Mouse (Mus musculus): Measurements from ENCODE around the gene Tesk1. TPM values are rescaled to one million over a fixed set of nuclear protein-coding genes. Genes with fewer than 3 reads are reported as not detected.
"Not testable (repeated sequence)": the region's sequence is repeated elsewhere in the genome, so short reads cannot be mapped to it uniquely, and the experiment has no call there.

The Tesk1 gene
- total RNA-seq, 2 experiments from 2014 or later = 67.6 to 72.3 TPM

DNA sequence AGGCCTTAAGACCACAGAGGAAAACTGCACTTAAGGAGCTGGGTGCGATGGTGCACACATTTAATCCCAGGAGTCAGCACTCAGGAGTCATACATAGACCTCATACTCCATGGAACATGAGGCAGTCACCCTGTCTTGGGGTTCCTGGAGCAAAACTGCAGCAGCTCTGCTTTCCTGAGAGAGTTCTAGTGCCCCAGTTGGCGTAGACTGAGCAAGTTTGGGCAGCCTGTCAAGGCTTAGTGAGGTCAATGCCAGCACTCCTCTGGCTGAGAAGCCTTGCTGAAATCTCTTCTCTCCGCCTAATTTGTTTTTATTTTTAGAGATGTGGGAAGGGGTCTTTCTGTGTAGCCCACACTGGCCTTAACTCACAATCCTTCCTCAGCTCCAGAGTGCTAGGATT lies 6.8 kb downstream of the Tesk1 start:
- DNase-seq (ENCODE audit: low spot score in 2 of 2) = no peak

DNA sequence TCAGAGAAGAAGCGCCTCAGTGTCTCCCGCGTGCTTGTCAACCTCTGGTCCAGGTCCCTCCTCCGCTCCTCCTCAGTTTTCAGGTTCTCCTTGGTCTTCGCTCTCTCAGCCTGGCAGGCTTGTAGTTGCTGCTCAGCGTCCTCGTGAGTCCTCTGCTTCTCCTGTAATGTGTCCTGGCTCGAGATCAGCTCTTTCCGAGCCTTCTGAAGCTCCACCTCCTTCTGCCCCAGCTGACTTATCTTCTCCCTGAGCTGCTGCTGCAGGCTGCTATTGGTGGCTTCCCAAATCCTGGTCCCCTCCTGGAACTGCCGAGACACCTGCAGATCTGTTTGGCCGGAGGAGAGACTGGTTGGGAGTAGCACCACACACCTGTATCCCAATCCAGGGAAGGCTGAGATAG lies 10.6 kb downstream of the Tesk1 start:
- no peak for DNase-seq (ENCODE audit: low spot score in 2 of 2)

DNA sequence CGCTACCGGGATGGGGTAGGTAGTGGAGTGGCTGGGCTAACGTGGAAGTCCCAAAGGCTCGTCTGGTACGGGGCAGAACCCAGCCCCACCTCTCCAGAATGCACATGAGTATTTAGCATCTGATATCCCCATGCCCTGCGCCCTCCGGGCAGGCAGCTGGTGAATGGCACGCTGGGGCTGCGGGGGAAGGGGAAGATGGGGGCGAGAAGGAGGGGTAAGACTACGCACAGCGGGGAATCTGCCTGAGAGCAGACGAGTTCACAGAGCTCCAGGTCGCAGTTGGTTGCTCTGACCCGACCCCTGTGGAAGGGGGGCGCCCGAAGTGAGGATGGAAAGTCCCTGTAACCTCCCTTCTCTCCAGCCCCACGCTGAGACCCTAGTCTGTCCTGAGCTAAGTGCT lies 11.7 kb downstream of the Tesk1 start:
- DNase-seq (ENCODE audit: low spot score in 2 of 2) = no peak

DNA sequence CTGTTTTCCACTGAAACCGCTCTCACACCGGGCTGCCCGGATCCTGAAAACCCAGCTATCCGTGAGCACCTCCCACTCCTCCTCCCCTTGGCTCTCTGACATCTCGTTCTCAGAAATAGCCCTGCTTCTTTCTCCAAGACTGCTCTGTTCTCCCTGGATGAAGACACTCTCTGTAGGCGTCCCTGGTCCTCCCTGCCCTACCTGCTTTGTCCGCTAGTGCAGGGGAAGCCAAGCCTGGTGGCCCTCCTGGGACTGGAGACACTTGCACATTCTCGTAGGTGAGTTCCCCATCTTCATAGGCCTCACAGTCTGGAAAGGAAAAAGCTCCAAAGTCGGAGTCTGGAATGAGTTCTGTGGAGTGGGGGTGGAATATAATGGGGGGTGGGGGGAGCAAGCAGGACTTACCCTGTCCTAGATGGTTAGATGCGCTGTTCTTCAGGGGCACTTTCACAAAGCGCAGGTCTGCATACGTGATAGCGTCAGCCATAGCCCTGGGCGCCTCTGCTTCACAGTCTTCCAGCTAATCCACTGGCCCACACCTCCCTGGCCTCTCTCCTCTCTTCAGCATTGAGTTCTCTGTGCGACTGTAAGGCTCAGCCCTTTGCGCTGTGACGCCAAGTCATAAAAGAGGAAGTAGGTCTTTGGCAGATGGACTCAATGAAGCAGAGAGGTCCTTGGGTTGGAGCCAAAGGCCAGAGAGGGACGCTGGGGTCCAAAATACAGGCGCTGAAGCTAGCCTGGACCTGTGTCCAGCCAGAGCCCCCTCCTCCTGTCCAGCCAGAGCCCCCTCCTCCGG lies 12.5 kb downstream of the Tesk1 start, which contains the start of gene Cd72:
Gene Cd72, minus strand, starts transcription at position 588 of the 796 bp plus-strand sequence.
- DNase-seq (ENCODE audit: low spot score in 2 of 2) = no peak

DNA sequence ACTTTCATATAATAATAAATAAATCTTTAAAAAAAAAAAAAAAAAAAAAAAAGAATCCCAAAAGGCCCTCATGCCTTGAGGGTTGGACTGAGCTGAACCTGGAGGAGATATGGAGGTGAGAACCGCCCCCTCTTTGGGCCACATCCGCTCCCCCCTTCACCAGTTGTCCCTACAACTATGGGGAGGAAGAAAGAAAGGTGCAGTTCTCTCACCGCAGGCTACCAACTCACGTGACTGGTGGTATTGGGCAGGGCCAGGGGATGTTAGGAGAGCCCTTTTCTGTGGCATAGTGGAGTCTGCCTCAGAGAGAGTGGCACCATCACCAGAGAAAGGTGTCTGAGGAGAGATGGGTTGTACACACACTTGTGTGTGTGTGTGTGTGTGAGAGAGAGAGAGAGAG lies 14.7 kb downstream of the Tesk1 start:
- DNase-seq (ENCODE audit: low spot score in 2 of 2) = no peak

DNA sequence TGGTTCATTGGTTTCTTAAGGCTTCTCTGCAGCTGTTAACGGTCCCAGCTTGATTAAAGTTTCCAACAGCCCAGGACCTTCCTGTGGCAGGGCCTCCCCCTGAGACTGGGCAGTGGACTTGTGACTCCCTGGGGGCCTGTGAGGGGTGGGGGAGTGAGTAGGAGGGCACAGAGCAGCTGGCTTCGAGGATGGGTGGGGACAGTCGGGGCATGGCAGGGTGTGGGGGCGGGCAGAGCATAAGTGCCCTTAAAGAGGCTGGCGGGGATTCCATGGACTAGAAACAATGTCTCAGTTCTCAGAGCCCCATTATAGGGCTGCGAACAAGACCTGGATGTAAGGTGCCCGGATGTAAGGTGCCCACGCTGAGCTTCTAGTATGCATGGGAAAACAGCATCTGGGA lies 15.4 kb downstream of the Tesk1 start:
- no peak for DNase-seq (ENCODE audit: low spot score in 2 of 2)

DNA sequence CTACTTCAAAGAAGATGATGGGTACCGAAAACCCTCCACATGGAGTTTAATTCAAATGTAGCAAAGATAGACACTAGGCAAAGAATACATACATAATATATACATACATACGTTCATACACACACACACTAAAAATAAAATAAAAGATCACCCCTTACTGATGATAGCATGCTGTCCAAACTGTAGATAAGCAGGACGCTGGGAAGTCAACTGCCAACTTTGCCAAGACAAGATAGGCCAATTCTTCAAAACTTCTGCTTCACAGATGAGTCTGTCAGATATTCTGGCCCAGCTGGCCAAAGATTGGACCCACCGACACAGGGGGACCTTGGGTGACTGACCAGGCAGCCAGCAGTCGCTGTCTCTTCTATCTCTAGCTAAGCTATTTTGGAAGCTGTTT lies 21.4 kb downstream of the Tesk1 start:
- no peak for DNase-seq (ENCODE audit: low spot score in 2 of 2)

DNA sequence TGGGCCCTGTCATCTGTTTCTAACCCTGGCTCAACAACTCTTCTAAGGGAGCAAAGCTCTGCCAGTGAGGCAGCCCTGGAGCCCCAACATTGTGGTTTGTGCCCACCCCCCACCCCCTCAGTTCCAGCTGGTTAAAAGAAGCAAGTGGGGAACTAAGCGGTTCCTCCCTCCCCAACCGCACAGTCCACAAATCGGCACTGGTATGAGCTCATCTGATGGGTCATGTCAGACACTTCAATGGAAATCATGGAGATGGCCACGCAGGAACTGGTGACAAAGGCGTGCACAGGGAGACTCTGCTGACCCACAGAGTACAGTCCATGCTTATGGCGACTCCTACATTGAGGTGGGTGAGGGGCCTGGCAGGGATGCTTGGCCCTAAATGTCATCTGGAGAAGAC lies 24.2 kb downstream of the Tesk1 start:
- DNase-seq (ENCODE audit: low spot score in 2 of 2) = no peak

DNA sequence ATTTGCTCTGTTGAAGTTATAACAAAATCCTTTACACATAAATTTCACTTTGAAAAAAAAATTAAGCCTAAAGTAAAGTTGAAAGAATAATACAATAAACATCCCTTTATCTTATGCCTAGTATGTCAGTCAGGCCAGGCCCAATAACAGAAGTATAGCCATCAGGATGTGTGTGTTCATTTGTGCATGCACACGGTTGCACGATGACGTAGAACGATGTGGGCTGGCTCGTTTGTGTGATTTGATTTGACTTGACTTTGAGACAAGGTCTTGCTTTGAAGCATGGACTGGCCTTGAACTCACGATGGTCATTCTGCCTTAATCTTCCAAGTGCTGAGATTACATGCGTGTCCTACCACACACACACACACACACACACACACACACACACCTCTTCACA lies 25.1 kb downstream of the Tesk1 start:
- DNase-seq (ENCODE audit: low spot score in 2 of 2) = no peak

DNA sequence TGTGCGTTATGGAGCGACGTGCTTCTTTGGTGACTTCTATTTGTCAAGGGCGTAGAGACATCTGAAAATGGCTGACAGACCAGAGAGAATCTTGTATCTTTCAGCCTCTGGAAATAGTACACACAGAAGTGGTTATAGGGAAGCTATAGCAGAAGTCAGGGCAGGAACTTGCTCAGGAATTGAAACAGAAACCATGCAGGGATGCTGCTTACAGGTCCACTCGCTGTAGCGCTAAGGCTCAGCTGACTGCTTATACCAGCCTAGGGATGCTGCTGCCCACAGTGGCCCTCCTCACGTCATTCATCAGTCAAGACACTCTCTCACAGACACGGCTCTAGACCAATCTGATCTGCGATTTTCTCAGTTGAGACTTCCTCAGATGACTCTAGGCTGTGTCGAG lies 28.6 kb downstream of the Tesk1 start:
- DNase-seq (ENCODE audit: low spot score in 2 of 2) = no peak

DNA sequence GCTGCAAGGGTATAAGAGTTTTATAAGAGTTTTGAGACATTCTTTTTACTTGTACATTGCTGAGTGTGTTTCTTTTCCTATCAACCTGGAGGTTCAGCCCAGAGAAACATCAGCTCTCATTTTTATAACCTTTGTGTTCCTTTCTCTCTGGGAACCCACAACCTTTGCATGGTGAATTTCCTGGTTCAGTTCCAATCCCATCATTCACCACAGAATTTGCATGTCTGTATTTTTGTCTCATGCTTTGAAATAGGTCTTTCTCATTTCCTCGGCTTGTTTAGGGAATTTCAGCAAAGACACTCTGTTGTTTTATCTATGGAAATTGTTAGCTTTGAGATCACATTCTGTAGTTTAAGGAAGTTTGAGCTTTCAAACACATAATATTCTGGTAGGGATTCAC lies 31.9 kb downstream of the Tesk1 start:
- no peak for DNase-seq (ENCODE audit: low spot score in 2 of 2)

DNA sequence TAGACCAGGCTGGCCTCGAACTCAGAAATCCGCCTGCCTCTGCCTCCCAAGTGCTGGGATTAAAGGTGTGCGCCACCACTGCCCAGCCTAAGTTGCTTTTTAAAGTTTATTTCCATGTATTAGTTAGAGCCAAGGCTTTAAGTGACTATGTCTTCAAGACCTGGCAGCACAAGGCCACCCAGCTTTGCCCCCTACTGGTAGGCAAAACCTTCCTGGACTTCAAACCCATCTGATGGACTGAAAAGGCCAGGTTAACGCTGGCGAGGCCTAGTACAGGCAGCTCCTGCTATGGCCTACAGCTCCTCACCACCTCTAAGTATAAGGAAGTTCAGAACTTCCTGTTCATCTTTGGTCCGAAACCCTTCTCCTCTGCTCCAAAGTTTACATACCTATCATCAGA lies 34.9 kb downstream of the Tesk1 start:
- DNase-seq (ENCODE audit: low spot score in 2 of 2) = no peak

DNA sequence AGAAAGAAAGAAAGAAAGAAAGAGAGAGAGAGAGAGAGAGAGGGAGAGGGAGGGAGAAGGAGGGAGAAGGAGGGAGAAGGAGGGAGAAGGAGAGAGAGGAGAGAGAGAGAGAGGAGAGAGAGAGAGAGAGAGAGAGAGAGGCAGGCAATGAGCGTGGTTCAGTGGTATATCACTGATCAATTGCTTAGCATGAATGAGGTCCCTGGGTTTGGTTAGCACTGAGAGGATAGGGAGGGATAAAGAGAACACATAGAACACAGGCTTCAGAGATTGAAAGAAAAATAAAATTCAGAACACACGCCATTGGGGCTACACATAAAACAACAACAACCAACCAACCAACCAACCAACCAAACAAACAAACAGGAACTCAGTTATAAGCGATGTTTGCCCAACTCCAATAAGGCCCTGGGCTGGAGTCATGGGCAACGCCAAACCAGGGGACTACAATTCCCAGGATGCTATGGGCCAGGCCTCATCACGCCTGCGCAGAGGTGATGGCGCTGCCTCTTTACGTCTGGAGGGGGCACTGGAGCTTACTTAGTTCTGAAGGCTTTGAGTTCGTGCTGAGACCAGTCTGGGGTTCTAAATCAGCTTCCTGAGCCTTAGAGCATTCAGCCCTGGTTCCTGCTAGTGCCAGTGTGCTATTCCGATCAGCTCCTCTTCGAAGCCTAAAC lies 36.3 kb downstream of the Tesk1 start:
- DNase-seq (ENCODE audit: low spot score in 2 of 2) = peak; percentile 79 to 81

DNA sequence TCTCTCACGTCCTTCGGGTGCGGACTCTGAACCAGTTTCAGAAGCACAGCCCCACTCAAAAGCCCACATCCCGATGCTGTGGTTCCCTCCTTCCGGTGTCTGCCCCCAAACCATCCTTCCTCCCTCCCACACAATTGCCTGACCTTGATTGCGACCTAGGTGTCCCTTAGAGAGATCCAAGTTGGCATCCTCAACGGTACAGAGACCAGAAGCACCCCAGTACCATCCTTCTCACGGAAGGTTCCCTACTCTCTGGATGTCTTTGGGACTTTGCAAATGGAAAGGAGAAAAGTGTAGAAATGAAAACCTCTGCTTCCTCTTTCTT lies 36.8 kb downstream of the Tesk1 start:
- no peak for DNase-seq (ENCODE audit: low spot score in 2 of 2)

DNA sequence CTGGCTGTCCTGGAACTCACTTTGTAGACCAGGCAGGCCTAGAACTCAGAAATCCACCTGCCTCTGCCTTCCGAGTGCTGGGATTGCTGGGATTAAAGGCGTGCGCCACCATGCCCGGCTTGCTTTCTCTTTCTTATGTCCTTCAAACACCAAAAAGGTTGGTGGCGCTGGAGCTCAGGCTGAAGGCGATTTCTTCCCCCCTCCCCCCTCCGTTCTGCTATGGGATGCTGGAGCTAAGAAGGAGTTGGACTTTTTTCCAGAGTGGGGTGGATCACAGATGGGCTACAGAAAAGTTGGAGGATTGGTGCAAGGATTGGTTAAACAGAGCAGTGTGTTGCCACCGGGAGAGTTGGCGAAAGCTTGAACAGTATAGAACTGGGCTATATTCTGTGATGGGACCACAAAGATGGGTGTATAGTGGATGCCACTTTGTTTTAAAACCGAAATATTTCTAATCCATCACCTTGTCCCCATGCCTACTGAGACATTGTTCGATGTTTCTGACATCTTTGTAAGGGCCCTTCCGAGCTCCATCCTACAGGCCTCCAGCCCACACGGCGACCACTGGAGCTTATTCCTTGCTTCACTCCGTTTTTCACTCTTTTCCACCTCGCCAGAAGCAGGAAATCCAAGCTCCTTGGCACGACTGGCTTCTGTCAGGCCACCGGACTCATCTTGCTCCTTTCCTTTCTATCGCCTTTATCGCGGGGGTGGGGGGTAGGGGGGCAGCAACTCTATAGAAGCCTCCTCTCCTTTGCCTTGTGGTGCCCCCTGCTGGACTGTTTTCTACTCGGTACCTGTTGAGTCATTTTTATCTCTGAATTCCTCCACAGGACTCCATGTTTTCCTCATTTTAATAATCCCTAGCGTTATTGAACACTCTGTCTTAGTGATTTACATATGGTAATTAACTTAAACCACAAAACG lies 37.4 kb downstream of the Tesk1 start:
- DNase-seq (ENCODE audit: low spot score in 2 of 2) = peak; percentile 57 to 74

DNA sequence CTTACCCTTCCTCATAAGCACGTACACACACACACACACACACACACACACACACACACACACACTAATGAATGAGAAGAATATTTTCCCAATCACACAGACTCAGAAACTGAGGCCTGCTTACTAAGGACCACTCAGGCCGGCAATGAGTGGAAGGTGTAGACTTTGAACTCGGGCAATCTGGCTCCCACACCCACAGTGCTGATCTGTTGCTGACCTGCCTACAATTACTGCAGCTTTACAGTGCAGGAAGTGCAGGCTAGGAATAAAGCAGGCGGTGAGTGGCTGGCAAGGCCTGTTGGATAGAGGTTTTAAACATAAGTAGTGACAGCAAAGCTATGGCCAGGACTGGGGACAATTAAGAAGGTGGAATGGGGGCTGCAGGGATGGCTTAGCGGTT lies 39.2 kb downstream of the Tesk1 start:
- no peak for DNase-seq (ENCODE audit: low spot score in 2 of 2)

DNA sequence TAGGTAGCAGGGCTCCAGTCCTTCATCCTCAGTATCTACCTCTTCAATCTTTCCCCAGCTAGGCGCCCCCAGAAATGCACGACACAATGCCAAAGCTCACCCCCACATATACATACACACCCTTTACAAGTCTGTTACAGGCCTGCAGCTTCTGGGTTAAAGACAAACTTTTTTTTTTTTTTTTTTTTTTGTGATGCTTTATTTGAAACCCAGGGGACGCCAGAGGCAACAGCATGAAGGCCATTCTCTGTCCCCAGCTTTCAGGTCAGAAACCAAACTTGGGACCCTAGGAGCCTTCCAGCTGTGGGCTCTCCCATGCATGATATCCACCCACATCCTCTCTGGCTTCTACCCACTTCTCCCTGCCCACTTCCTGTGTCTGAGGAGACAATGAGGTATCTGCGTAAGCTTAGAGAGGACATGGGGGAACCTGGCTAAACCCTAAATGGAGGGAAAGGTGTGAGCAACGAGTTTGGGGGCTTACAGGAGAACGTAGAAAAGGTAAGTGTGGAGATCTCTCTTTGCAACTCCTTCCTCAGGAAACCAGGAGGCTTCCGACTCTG lies 40.2 kb downstream of the Tesk1 start:
- DNase-seq (ENCODE audit: low spot score in 2 of 2) = no peak

DNA sequence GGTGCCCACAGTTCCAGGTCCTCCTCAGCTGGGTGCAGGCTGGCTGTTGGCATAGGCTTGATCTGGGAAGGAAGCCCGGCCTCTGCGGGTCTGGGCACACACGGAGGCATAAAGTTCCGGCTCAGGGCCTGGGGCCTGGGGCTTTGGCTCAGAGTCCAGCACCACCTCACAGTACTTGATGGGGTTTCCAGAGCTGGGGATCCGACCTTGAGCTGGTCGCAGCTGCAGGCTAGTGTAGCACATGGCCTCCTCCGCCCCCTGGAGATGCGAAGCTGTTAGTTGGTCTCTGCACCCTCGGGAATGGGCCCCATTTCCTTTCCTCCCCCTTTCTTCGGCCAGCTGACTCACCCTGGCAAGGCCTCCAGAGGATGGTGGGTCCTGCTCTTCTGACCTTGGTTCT lies 40.9 kb downstream of the Tesk1 start:
- DNase-seq (ENCODE audit: low spot score in 2 of 2) = peak in 1 of 2 experiments; percentile 40

DNA sequence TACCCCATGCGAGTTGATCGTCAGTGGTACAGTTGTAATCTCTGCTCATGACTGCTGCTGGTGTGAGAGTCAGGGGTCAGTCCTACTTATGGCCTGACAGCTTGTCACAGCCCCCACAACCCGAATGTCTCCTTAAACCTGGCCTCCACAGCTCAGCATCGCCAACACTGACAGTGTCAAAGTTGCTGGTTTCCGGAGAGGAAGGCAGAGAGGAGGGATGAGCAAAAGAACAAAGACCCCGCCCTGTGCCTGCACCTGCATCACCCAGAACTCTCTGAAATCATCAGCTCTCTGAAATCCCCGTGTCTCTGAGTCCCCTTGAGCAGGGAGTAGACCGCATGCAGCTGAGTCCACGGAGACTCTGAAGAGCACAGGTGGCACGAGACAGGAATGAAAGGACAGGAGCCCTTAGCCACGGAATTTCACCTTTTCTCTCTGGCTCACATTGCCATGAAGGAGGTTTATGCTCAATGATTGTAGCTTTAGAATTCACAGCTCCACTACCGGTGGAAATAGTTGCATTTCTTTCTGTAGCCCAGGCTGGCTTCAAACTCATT lies 41.9 kb downstream of the Tesk1 start, which contains the start of gene Sit1:
Gene Sit1, minus strand, starts transcription at position 200 of the 557 bp plus-strand sequence.
- no peak for DNase-seq (ENCODE audit: low spot score in 2 of 2)

DNA sequence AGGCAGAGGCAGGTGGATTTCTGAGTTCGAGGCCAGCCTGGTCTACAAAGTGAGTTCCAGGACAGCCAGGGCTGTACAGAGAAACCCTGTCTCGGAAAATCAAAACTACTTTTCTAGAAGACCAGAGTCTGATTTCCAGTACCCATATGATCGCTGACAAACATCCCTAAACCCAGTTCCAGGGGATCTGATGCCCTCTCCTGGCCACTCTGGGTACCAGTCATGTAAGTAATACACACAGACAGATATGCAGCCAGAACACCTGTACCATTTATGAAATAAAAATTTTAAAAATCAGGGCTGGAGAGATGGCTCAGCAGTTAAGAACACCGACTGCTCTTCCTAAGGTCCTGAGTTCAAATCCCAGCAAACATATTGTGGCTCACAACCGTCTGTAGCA lies 43.9 kb downstream of the Tesk1 start:
- not testable (repeated sequence) for DNase-seq (ENCODE audit: low spot score in 2 of 2)

DNA sequence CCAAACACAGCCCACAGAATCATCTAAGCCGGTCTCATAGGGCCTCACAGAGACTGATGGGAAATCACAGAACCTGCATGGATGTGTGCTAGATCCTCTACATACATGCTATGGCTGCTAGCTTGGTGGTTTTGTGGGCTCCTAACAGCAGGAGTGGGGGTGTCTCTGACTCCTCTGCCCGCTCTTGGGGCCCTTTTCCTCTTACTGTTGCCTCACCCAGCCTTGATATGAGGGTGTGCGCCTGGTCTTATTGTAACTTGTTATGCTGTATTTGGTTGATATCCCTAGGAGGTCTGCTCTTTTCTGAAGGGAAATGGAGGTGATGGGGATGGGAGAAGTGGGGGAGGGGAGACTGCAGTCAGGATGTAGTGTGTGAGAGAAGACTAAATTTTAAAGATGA lies 47.9 kb downstream of the Tesk1 start:
- DNase-seq (ENCODE audit: low spot score in 2 of 2) = no peak
